Mouse (Mus musculus) testis, adult 2 months (tissue): ENCODE data around the gene Gm10553.
"Not testable (repeated sequence)": the region's sequence is repeated elsewhere in the genome, so short reads cannot be mapped to it uniquely, and the experiment has no call there.

ENCODE experiments used
- CTCF ChIP-seq: fragments of 200-500 bp; IDR thresholded peaks from 2 replicates; pipeline ENCODE4 v1.5.1; 2012; ENCODE audit warnings: low read depth, mild to moderate bottlenecking, inconsistent platforms, low read length, moderate library complexity; ENCODE audit not compliant: control insufficient read depth, insufficient read depth, insufficient replicate concordance
- POLR2A ChIP-seq: fragments of 200-500 bp; IDR thresholded peaks from 2 replicates; pipeline ENCODE4 v1.6.1; 2012; ENCODE audit warnings: low read depth, mild to moderate bottlenecking, inconsistent platforms, low read length, moderate library complexity; ENCODE audit not compliant: control insufficient read depth

DNA sequence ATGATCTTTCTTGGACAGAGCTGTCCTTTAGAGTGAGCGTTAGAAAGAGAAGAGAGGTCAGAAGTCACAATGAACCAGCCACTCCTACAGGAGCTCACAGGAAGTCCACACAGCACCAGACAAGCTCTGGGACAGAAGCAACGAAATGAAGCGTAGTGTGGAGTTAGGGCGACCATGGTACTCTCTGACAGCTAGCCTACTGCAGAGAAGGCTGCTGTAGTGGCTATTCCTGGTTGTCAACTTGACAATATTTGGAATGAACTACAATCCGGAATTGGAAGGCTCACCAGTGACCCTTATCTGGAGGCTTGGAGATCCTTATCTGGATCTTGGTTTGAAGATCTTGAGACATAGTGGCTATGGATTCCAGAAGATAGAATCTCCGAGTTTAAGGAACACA lies 6.0 kb downstream of the Gm10553 start:
- TF ChIP-seq CTCF, POLR2A: not testable (repeated sequence)
